Mouse (Mus musculus): ENCODE data around the gene Mpv17. TPM values are rescaled to one million over a fixed set of nuclear protein-coding genes. Genes with fewer than 3 reads are reported as not detected.

The Mpv17 gene
- total RNA-seq, 2 experiments from 2014 or later = 58.8 to 61.3 TPM

GRCm38 (mm10) chr5:31092231-31092975 is 61.6 kb downstream of the Mpv17 start:
- Histone ChIP-seq H3K4me3 (peak overlapping the region; percentile 75), H3K27ac (peak overlapping the region; percentile 97)
- DNase-seq (ENCODE audit: low spot score in 2 of 2) = peak in 1 of 2 experiments; percentile 66
- no peak for TF ChIP-seq CTCF (conservative IDR thresholded peaks at IDR 0.05)

Other genes starting within 250 kb of the Mpv17 start
- 10 to 100 TPM; 91.5 to 93.8 TPM for gene Ost4, start 246.5 kb downstream of the Mpv17 start, total RNA-seq (2021)
- 1 to 10 TPM; 2.0 TPM for gene Emilin1, start 240.8 kb downstream of the Mpv17 start, total RNA-seq (2021)
- gene Khk, start 232.8 kb downstream of the Mpv17 start, total RNA-seq (2021) = 10 to 100 TPM; 17.0 to 17.7 TPM
- 10 to 100 TPM; 15.5 to 16.7 TPM for gene Cgref1, start 208.7 kb downstream of the Mpv17 start, total RNA-seq (2021)
- 100 to 1,000 TPM; 132 to 145 TPM for gene Preb, start 193.9 kb downstream of the Mpv17 start, total RNA-seq (2021)
- under 1 TPM; 0.10 to 0.20 TPM for gene Tcf23, start 185.6 kb downstream of the Mpv17 start, total RNA-seq (2021)
- gene Atraid, start 105.9 kb downstream of the Mpv17 start, total RNA-seq (2021) = 10 to 100 TPM; 73.4 to 78.8 TPM
- gene Slc5a6, start 105.3 kb downstream of the Mpv17 start, total RNA-seq (2021) = 10 to 100 TPM; 15.0 to 16.1 TPM
- gene Cad, start 99.5 kb downstream of the Mpv17 start, total RNA-seq (2021) = 10 to 100 TPM; 17.1 to 21.6 TPM
- gene Dnajc5g, start 48.0 kb downstream of the Mpv17 start, total RNA-seq (2021) = not detected
- 10 to 100 TPM; 89.6 to 92.2 TPM for gene Slc30a3, start 46.0 kb downstream of the Mpv17 start, total RNA-seq (2021)
- not detected for gene Trim54, start 37.5 kb downstream of the Mpv17 start, total RNA-seq (2021)
- gene Ucn, start 15.4 kb downstream of the Mpv17 start, total RNA-seq (2021) = not detected
- gene Gm29609, start 25.7 kb upstream of the Mpv17 start, total RNA-seq (2021) = 1 to 10 TPM; 3.5 to 4.0 TPM
- gene Gtf3c2, start 25.9 kb upstream of the Mpv17 start, total RNA-seq (2021) = 10 to 100 TPM; 63.1 to 67.8 TPM
- gene Snx17, start 39.0 kb upstream of the Mpv17 start, total RNA-seq (2021) = 10 to 100 TPM; 80.9 to 81.5 TPM
- 10 to 100 TPM; 39.6 to 54.0 TPM for gene Eif2b4, start 39.2 kb upstream of the Mpv17 start, total RNA-seq (2021)
- 10 to 100 TPM; 29.3 to 29.5 TPM for gene Zfp513, start 48.1 kb upstream of the Mpv17 start, total RNA-seq (2021)
- 10 to 100 TPM; 71.3 to 74.8 TPM for gene Ppm1g, start 66.4 kb upstream of the Mpv17 start, total RNA-seq (2021)
- 10 to 100 TPM; 81.2 to 89.4 TPM for gene Nrbp1, start 86.6 kb upstream of the Mpv17 start, total RNA-seq (2021)
- gene Gm9970, start 87.0 kb upstream of the Mpv17 start, total RNA-seq (2021) = under 1 TPM in 1 of 2 experiments, not detected in 1; 0.74 TPM
- gene Krtcap3, start 97.4 kb upstream of the Mpv17 start, total RNA-seq (2021) = 1 to 10 TPM; 3.2 to 4.0 TPM
- 10 to 100 TPM; 80.9 to 96.8 TPM for gene Ift172, start 136.9 kb upstream of the Mpv17 start, total RNA-seq (2021)
- 100 to 1,000 TPM; 180 to 215 TPM for gene Fndc4, start 141.8 kb upstream of the Mpv17 start, total RNA-seq (2021)
- not detected for gene Gckr, start 143.2 kb upstream of the Mpv17 start, total RNA-seq (2021)